Mouse (Mus musculus) heart, adult 2 months (tissue): ENCODE data around the gene Kcnk10. TPM values are rescaled to one million over a fixed set of nuclear protein-coding genes. Genes with fewer than 3 reads are reported as not detected.

Source experiments
- DNase-seq, 2 experiments: peaks; one replicate each; pipeline ENCODE4 v3.0.0; 2021
- H3K27ac ChIP-seq: fragments of 200-600 bp; 2 replicates; pipeline ENCODE4 v1.8.1; 2022
- H3K27me3 ChIP-seq: fragments of 200-500 bp; 2 replicates; pipeline ENCODE4 v1.6.1; 2012; ENCODE audit warnings: mild to moderate bottlenecking, low read length, inconsistent platforms, mixed read lengths; ENCODE audit not compliant: control insufficient read depth, insufficient read depth
- H3K36me3 ChIP-seq: fragments of 200-500 bp; 2 replicates; pipeline ENCODE4 v1.6.1; 2012; ENCODE audit warnings: low read length, inconsistent platforms; ENCODE audit not compliant: control insufficient read depth, insufficient read depth
- H3K4me1 ChIP-seq: fragments of 200-500 bp; 2 replicates; pipeline ENCODE4 v1.6.1; 2011; ENCODE audit warnings: low read length; ENCODE audit not compliant: control insufficient read depth, insufficient read depth
- H3K4me3 ChIP-seq: fragments of 200-600 bp; 2 replicates; pipeline ENCODE4 v1.8.1; 2022
- H3K79me2 ChIP-seq: fragments of 200-500 bp; replicated peaks from 2 replicates; pipeline ENCODE4 v1.6.1; 2012; ENCODE audit warnings: mild to moderate bottlenecking, inconsistent platforms, low read length, moderate library complexity, mixed read lengths; ENCODE audit not compliant: control insufficient read depth, insufficient read depth
- H3K9ac ChIP-seq: fragments of 200-500 bp; 2 replicates; pipeline ENCODE4 v1.6.1; 2012; ENCODE audit warnings: low read depth, mild to moderate bottlenecking, control low read depth, inconsistent platforms, low read length, mixed read lengths
- CTCF ChIP-seq: fragments of 200-600 bp; IDR thresholded peaks from 2 replicates; pipeline ENCODE4 v1.8.1; 2022; ENCODE audit warnings: antibody characterized with exemption, mild to moderate bottlenecking, moderate library complexity
- EP300 ChIP-seq: fragments of 200-500 bp; IDR thresholded peaks from 2 replicates; pipeline ENCODE4 v1.6.1; 2011; ENCODE audit warnings: low read depth, low read length, control low read depth; ENCODE audit not compliant: insufficient read depth
- POLR2A ChIP-seq: fragments of 200-500 bp; IDR thresholded peaks from 2 replicates; pipeline ENCODE4 v1.6.1; 2011; ENCODE audit warnings: mild to moderate bottlenecking, low read depth, low read length, control low read depth; ENCODE audit not compliant: insufficient read depth
- WGBS: fragments of 180-500 bp; shearing (Covaris S2); methylation state at CpG from one replicate; pipeline ENCODE4 v1.1.7; 2018; 5-methylcytosine and 5-hydroxymethylcytosine counted together
- intact Hi-C: fragments of 180-260 bp; cut with DNase I; formaldehyde crosslinking; loops from one replicate; pipeline ENCODE4 v1.15.1; 2025
- polyA plus RNA-seq: library from polyadenylated mRNA; depleted of rRNA; stranded (reverse); fragments of >200 nt; gene quantifications from 2 replicates; pipeline ENCODE4 v1.2.3, GENCODE M21; 2012
- total RNA-seq, 2 experiments: library from RNA; stranded (reverse); gene quantifications; 2 replicates each; pipeline ENCODE4 v1.2.3; 2021

Kcnk10 gene
- total and polyA plus RNA-seq, 3 experiments: 0.16 TPM; not detected in 2

- Histone ChIP-seq H3K27me3 (no peaks in the 10 kb centered on the region), H3K79me2 (no peaks in the 10 kb centered on the region), H3K4me3 (no peak overlapping the region), H3K9ac (no peak overlapping the region), H3K4me1 (no peaks in the 10 kb centered on the region), H3K27ac (no peak overlapping the region), H3K36me3 (no peaks in the 10 kb centered on the region)
- TF ChIP-seq CTCF: no peak
- no peak for TF ChIP-seq EP300
- TF ChIP-seq POLR2A: no peak
- intact Hi-C loops: no loop called here
- DNase-seq: no peak
- WGBS: 74% methylated on average over 7 of the region's 7 CpGs
Observed at GRCm38 (mm10) chr12:98519866-98520567, 58.1 kb downstream of the Kcnk10 start.

DNA sequence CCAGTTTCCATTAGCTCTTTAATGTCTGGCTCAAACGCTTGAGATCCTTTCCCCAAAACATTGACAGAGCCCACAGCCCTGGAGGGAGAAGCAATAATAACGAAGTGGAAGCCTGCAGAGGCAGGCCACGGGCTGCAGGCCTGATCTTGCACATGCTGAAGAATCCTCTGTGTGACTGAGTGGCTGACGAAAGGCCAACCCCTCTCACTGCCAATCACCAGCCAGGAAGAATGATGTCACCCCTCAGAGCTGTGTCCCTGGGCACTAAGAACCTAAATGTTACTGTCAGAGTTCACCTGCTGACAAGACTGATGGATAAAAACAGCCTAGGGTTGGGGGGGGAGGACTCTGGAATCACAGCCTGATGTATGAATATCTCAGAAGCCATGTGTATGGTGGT, 72.5 kb downstream of the Kcnk10 start:
- whole genome bisulfite sequencing: 50% methylated on average over 4 of the region's 4 CpGs
- Histone ChIP-seq H3K79me2 (no peaks in the 10 kb centered on the region), H3K27me3 (no peaks in the 10 kb centered on the region), H3K9ac (no peak overlapping the region), H3K36me3 (no peaks in the 10 kb centered on the region), H3K4me3 (no peak overlapping the region), H3K4me1 (no peaks in the 10 kb centered on the region), H3K27ac (no peak overlapping the region)
- DNase-seq: no peak
- TF ChIP-seq POLR2A (no peak), CTCF (no peak), EP300 (no peak)
- intact Hi-C loops: no loop called here

DNA sequence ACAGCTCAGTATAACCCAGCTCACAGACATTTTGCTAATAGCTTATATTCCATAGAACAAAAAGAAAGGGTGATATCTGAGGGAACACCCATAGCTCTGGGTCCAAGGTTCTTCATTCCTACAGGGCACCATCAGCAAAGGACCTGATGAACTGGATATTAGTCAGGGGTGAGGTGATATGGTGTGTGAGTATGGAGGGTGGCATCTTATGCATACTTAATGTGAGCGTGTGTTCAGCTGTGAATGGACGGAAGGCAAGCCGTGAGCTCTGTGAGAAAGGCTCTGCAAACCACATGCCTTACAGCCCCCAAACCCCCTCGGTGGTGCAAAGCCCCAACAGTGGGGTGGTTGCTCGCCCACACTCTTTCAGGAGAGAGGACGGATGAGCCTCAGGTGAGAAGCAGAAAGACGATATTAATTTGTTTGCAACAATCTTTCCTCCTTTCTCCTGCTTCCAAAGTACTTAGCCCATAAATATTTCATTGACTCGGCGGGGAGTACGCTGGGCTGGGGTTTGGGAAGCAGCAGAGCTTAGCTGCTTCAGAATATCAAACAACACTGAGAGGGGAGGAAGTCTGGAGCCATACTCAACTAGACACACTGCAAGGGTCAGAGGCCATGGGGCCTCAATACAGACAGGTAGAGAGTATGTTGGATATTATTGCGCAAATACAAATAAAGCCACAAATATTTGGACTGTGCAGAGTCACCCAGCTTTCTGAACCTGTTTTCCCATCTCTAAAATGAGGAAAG, 76.4 kb downstream of the Kcnk10 start:
- no peak for TF ChIP-seq EP300
- no peak for TF ChIP-seq POLR2A
- no peak for TF ChIP-seq CTCF
- intact Hi-C loops: no loop called here
- DNase-seq: no peak
- no peaks in the 10 kb centered on the region for H3K27me3 ChIP-seq
- no peak overlapping the region for H3K9ac ChIP-seq
- H3K27ac ChIP-seq: no peak overlapping the region
- no peaks in the 10 kb centered on the region for H3K79me2 ChIP-seq
- 82% methylated on average over 11 of the region's 11 CpGs for whole genome bisulfite sequencing
- H3K4me1 ChIP-seq: no peaks in the 10 kb centered on the region
- H3K36me3 ChIP-seq: no peaks in the 10 kb centered on the region
- H3K4me3 ChIP-seq: no peak overlapping the region

DNA sequence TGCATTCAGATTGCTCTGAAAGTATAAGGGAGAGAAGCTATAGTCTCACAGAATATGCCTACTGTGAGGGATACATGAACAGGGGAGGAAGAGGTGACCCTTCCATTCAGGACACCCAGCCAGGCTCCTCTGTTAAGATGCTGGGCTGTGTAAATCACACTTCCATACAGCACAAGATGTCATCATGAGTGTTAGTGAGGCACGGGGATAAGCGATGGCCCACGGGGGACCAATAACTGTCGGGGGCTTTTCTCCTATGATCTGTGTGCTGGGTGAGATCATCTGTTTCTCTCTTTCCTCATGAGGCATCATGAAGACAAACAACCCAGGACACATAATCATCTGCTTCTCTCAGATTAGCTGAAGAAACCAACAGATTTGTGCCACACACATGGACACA, 77.1 kb downstream of the Kcnk10 start:
- Histone ChIP-seq H3K79me2 (no peaks in the 10 kb centered on the region), H3K4me1 (no peaks in the 10 kb centered on the region), H3K4me3 (no peak overlapping the region), H3K36me3 (no peaks in the 10 kb centered on the region), H3K27ac (no peak overlapping the region), H3K9ac (no peak overlapping the region), H3K27me3 (no peaks in the 10 kb centered on the region)
- no peak for DNase-seq
- intact Hi-C loops: no loop called here
- TF ChIP-seq EP300: no peak
- TF ChIP-seq POLR2A: no peak
- TF ChIP-seq CTCF: no peak
- WGBS: 88% methylated on average over 4 of the region's 4 CpGs

- Histone ChIP-seq H3K79me2 (no peaks in the 10 kb centered on the region), H3K27me3 (no peaks in the 10 kb centered on the region), H3K4me3 (no peak overlapping the region), H3K27ac (no peak overlapping the region), H3K36me3 (no peaks in the 10 kb centered on the region), H3K9ac (no peak overlapping the region), H3K4me1 (no peaks in the 10 kb centered on the region)
- intact Hi-C loops: no loop called here
- TF ChIP-seq POLR2A (no peak), EP300 (no peak), CTCF (no peak)
- no peak for DNase-seq
- 63% methylated on average over 2 of the region's 2 CpGs for WGBS
Observed at GRCm38 (mm10) chr12:98481460-98481859, 96.7 kb downstream of the Kcnk10 start.

DNA sequence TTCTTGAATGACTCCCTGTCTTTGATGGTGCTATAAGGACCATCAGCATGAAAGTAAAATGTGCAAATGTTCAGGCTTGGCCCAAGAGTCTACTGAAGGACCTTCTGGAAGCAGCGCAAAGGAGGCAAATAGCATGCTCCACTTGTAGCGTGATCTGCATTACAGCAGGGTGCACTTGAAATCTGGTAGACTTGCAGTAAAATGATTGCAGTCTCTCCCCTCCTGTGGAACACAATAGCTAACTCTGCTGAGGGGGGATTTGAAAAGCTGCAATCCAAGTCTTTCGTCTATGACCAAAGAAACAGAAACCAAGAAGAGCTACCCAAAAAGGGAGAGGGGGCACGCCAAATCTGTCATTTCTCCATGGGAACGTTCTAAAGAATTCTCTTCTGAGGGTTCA, 97.1 kb downstream of the Kcnk10 start:
- Histone ChIP-seq H3K27ac (no peak overlapping the region), H3K4me3 (no peak overlapping the region), H3K9ac (no peak overlapping the region), H3K4me1 (no peaks in the 10 kb centered on the region), H3K79me2 (no peaks in the 10 kb centered on the region), H3K36me3 (no peaks in the 10 kb centered on the region), H3K27me3 (no peaks in the 10 kb centered on the region)
- no peak for TF ChIP-seq CTCF
- no peak for DNase-seq
- intact Hi-C loops: no loop called here
- WGBS: 74% methylated on average over 5 of the region's 5 CpGs
